Mouse (Mus musculus) urinary bladder, adult 2 months (tissue): ENCODE measurements around the gene Copz2. TPM values are rescaled to one million over a fixed set of nuclear protein-coding genes. Genes with fewer than 3 reads are reported as not detected.

ENCODE experiments used
- DNase-seq: peaks from one replicate; pipeline ENCODE4 v3.0.0; 2022; ENCODE audit warnings: low spot score
- polyA plus RNA-seq: library from polyadenylated mRNA; depleted of rRNA; stranded (reverse); fragments of >200 nt; gene quantifications from 2 replicates; pipeline ENCODE4 v1.2.3, GENCODE M21; 2012; rRNA removed

Gene Copz2
- polyA plus RNA-seq, 1 experiment, result 111 TPM

- no peak for DNase-seq
Observed at GRCm38 (mm10) chr11:96902639-96903635, 53.3 kb downstream of the Copz2 start.

- DNase-seq, result no peak
Observed at GRCm38 (mm10) chr11:96906431-96907161, 56.9 kb downstream of the Copz2 start.

DNA sequence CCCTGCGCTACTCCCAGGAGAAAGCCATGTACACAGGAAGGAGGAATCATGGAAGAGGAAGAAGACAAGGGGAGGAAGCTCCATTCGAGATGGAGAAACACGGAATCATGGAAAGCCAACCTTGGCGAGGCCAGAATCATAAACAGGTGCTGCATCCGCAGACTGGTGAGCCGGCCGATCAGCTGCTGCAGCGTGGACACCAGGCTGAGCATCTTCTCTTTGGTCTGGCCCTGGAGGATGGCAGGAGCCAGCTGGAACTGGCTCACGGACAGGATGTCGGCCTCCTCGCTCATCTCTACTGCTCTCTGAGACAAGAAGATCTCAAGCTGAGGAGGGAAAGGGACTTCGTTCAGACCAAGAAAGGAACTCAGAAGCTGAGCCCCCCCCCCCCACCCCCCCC lies 58.9 kb downstream of the Copz2 start:
- no peak for DNase-seq

GRCm38 (mm10) chr11:96910003-96910402 lies 60.3 kb downstream of the Copz2 start:
- no peak for DNase-seq

Other genes with a start within 250 kb of the Copz2 start
- 26.0 and 30.0 TPM in 2 replicates for gene Snx11, start 72.3 kb upstream of the Copz2 start, polyA plus RNA-seq
- gene Cbx1, start 60.7 kb upstream of the Copz2 start, polyA plus RNA-seq, result 43.6 and 46.4 TPM in 2 replicates
- 120 and 137 TPM in 2 replicates for gene Nfe2l1, start 19.9 kb upstream of the Copz2 start, polyA plus RNA-seq
- 46.5 and 47.5 TPM in 2 replicates for gene Cdk5rap3, start 66.6 kb downstream of the Copz2 start, polyA plus RNA-seq
- gene Prr15l, start 78.2 kb downstream of the Copz2 start, polyA plus RNA-seq, result 7.6 and 8.9 TPM in 2 replicates
- 22.4 and 25.5 TPM in 2 replicates for gene Pnpo, start 94.1 kb downstream of the Copz2 start, polyA plus RNA-seq
- 7.7 and 13.9 TPM in 2 replicates for gene Sp2, start 133.1 kb downstream of the Copz2 start, polyA plus RNA-seq
- 6.7 and 7.6 TPM in 2 replicates for gene Sp6, start 163.5 kb downstream of the Copz2 start, polyA plus RNA-seq
- gene Scrn2, start 180.1 kb downstream of the Copz2 start, polyA plus RNA-seq, result 10.3 and 12.5 TPM in 2 replicates
- gene Lrrc46, start 191.5 kb downstream of the Copz2 start, polyA plus RNA-seq, result 0.21 and 0.52 TPM in 2 replicates
- gene Mrpl10, start 191.7 kb downstream of the Copz2 start, polyA plus RNA-seq, result 60.0 and 63.9 TPM in 2 replicates
- gene Osbpl7, start 200.8 kb downstream of the Copz2 start, polyA plus RNA-seq, result 10.8 and 11.7 TPM in 2 replicates